Mouse (Mus musculus) forebrain, embryonic 15.5 days (tissue): ENCODE measurements around the gene Zfp446. TPM values are rescaled to one million over a fixed set of nuclear protein-coding genes. Genes with fewer than 3 reads are reported as not detected.
A peak's percentile ranks its signal among the peaks of the same experiment; 100 is the strongest.

Source experiments
- ATAC-seq: fragments of 200-750 bp; cut with Nextera tagmentation; replicated peaks from 2 replicates; pipeline ENCODE4 v1.8.0; 2017; ENCODE audit warnings: mild to moderate bottlenecking, moderate TSS enrichment, moderate library complexity
- H3K27ac ChIP-seq: fragments of 300-500 bp; sonication (generic); replicated peaks from 2 replicates; pipeline ENCODE4 v1.5.1; 2015; ENCODE audit warnings: mild to moderate bottlenecking, inconsistent platforms
- H3K27me3 ChIP-seq: fragments of 300-500 bp; sonication (generic); 2 replicates; pipeline ENCODE4 v1.6.1; 2015; ENCODE audit warnings: inconsistent platforms
- H3K36me3 ChIP-seq: fragments of 300-500 bp; sonication (generic); 2 replicates; pipeline ENCODE4 v1.6.1; 2015; ENCODE audit warnings: mild to moderate bottlenecking, inconsistent platforms
- H3K4me1 ChIP-seq: fragments of 300-500 bp; sonication (generic); 2 replicates; pipeline ENCODE4 v1.6.1; 2015; ENCODE audit warnings: inconsistent platforms
- H3K4me2 ChIP-seq: fragments of 300-500 bp; sonication (generic); replicated peaks from 2 replicates; pipeline ENCODE4 v1.6.1; 2015; ENCODE audit warnings: mild to moderate bottlenecking, inconsistent platforms
- H3K4me3 ChIP-seq: fragments of 300-500 bp; sonication (generic); 2 replicates; pipeline ENCODE4 v1.5.1; 2015; ENCODE audit warnings: mild to moderate bottlenecking, inconsistent platforms
- H3K9ac ChIP-seq: fragments of 300-500 bp; sonication (generic); replicated peaks from 2 replicates; pipeline ENCODE4 v1.6.1; 2015; ENCODE audit warnings: mild to moderate bottlenecking, inconsistent platforms
- H3K9me3 ChIP-seq: fragments of 300-500 bp; sonication (generic); 2 replicates; pipeline ENCODE4 v1.6.1; 2016; ENCODE audit warnings: inconsistent platforms
- whole genome bisulfite sequencing: fragments of 180-500 bp; shearing (Covaris S2); methylation state at CpG from one replicate; pipeline ENCODE4 v1.1.7; 2015; ENCODE audit warnings: mixed read lengths; 5-methylcytosine and 5-hydroxymethylcytosine counted together
- polyA plus RNA-seq: library from polyadenylated mRNA; unstranded; fragments of >200 nt; fragmentation: Nextera tagmentation; extraction: Ambion mirVana; gene quantifications from 2 replicates; pipeline ENCODE4 v1.2.1, GENCODE M21; 2015

Gene Zfp446
- polyA plus RNA-seq, 1 experiment from 2014 or later: 11.7 TPM

DNA sequence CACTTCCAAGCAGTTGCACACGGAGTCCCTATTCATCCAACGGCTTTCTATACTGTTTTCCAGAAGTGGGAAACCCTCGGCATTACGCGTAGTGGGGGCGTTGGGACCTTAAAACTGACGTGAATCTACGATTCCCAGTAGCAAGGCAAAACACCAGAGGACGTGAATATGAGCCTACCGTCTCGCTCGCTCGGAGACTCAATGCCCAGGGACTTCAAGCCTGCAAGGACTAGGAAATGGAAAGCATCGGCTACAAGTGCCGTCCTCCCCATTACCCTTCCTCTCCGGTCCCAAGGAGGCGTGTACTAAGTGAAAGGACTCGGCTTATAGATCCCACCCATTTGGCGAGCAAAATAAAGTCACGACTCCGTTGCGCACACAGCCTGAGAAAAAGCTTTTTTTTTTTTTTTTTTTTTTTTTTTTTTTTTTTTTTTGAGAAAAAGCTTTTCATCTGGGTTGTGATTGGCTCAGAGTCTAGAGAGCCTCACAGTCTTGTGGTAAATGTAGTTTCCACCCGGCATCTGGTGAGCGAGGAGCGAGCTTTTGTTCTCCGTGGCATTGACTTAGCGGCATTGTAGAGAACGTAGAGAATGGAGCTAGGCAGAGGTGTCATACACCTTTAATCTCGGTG is 16.0 kb upstream of the Zfp446 start:
- Histone ChIP-seq H3K9ac (peak overlapping the region; percentile 56), H3K4me3 (peak overlapping the region; percentile 47), H3K36me3 (no peaks in the 10 kb centered on the region), H3K27ac (peak overlapping the region; percentile 89), H3K27me3 (no peaks in the 10 kb centered on the region), H3K4me1 (peaks cover 14% of the 10 kb centered on the region), H3K9me3 (no peaks in the 10 kb centered on the region), H3K4me2 (peak overlapping the region; percentile 53)
- peak; percentile 76 for ATAC-seq
- 1% methylated on average over 29 of the region's 29 CpGs for WGBS

DNA sequence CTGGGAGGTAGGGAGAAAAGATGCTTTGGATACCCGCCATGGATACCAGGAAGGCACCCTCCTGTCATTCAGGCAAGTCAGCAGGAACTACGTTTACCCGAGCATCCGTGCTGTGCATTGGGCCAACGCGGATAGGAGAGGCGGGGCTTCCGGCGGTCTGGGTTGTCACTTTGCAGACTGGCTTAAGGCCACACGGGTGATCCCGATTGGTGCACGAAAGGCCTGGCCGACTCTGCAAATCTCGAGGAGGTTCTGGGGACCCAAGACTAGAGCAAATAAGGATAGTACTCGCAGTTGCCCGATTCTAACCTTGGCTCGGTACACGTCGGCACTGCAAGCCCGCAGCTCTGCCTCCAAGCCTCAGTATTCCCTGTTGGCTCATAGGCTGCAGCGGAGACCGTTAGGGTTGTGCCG is 12.0 kb upstream of the Zfp446 start, which contains the start of gene Zfp324:
TSS of gene Zfp324 (plus strand) at position 161 of the 414 bp plus-strand sequence.
- peak within 1 kb of the TSS; percentile 91 for H3K27ac ChIP-seq
- peak; percentile 94 for ATAC-seq
- H3K27me3 ChIP-seq: no peaks in the 10 kb centered on the region
- peak within 1 kb of the TSS; percentile 49 for H3K4me3 ChIP-seq
- peaks cover 20% of the 10 kb centered on the region for H3K36me3 ChIP-seq
- H3K4me2 ChIP-seq: peak within 1 kb of the TSS; percentile 80
- no peaks in the 10 kb centered on the region for H3K9me3 ChIP-seq
- WGBS: 0% methylated on average over 23 of the region's 23 CpGs
- H3K4me1 ChIP-seq: peaks cover 25% of the 10 kb centered on the region
- peak within 1 kb of the TSS; percentile 63 for H3K9ac ChIP-seq

- ATAC-seq: peak; percentile 48
- H3K9ac ChIP-seq: peak overlapping the region; percentile 63
Measured at GRCm38 (mm10) chr7:12966104-12966845, 11.4 kb upstream of the Zfp446 start.

GRCm38 (mm10) chr7:12970906-12971305 is 6.7 kb upstream of the Zfp446 start:
- no peak overlapping the region for H3K9ac ChIP-seq
- no peaks in the 10 kb centered on the region for H3K9me3 ChIP-seq
- no peak for ATAC-seq
- H3K4me3 ChIP-seq: no peak overlapping the region
- H3K4me1 ChIP-seq: peaks cover 16% of the 10 kb centered on the region
- H3K27me3 ChIP-seq: no peaks in the 10 kb centered on the region
- WGBS: 94% methylated on average over 25 of the region's 25 CpGs
- H3K27ac ChIP-seq: no peak overlapping the region
- peaks cover 45% of the 10 kb centered on the region for H3K36me3 ChIP-seq
- no peak overlapping the region for H3K4me2 ChIP-seq

More at GRCm38 (mm10) chr7:12966104-12966845, 11.4 kb upstream of the Zfp446 start:
- H3K9me3 ChIP-seq: no peaks in the 10 kb centered on the region
- H3K27ac ChIP-seq: peak overlapping the region; percentile 91
- under 1% methylated on average over 29 of the region's 29 CpGs for WGBS
- no peaks in the 10 kb centered on the region for H3K27me3 ChIP-seq
- H3K4me2 ChIP-seq: peak overlapping the region; percentile 80
- peaks cover 25% of the 10 kb centered on the region for H3K4me1 ChIP-seq
- peaks cover 26% of the 10 kb centered on the region for H3K36me3 ChIP-seq
- peak overlapping the region; percentile 49 for H3K4me3 ChIP-seq

- Histone ChIP-seq H3K4me3 (peak overlapping the region; percentile 54), H3K36me3 (peaks cover 5% of the 10 kb centered on the region; the same call in 1 of the 2 replicates), H3K27me3 (no peaks in the 10 kb centered on the region), H3K4me2 (peak overlapping the region; percentile 56), H3K9ac (peak overlapping the region; percentile 57; the same call in 1 of the 2 replicates), H3K27ac (peak overlapping the region; percentile 93; the same call in 1 of the 2 replicates), H3K9me3 (no peaks in the 10 kb centered on the region), H3K4me1 (peaks cover 17% of the 10 kb centered on the region)
- ATAC-seq: no peak
- WGBS: 91% methylated on average over 18 of the region's 18 CpGs
Measured at GRCm38 (mm10) chr7:12978931-12979722, 1.5 kb downstream of the Zfp446 start.

GRCm38 (mm10) chr7:12979776-12980175 is 2.1 kb downstream of the Zfp446 start:
- Histone ChIP-seq H3K4me2 (no peak overlapping the region), H3K9me3 (no peaks in the 10 kb centered on the region), H3K27ac (no peak overlapping the region), H3K36me3 (peaks cover 5% of the 10 kb centered on the region; the same call in 1 of the 2 replicates), H3K27me3 (no peaks in the 10 kb centered on the region), H3K4me1 (peaks cover 17% of the 10 kb centered on the region), H3K9ac (no peak overlapping the region), H3K4me3 (no peak overlapping the region)
- WGBS: 84% methylated on average over 6 of the region's 6 CpGs
- no peak for ATAC-seq

DNA sequence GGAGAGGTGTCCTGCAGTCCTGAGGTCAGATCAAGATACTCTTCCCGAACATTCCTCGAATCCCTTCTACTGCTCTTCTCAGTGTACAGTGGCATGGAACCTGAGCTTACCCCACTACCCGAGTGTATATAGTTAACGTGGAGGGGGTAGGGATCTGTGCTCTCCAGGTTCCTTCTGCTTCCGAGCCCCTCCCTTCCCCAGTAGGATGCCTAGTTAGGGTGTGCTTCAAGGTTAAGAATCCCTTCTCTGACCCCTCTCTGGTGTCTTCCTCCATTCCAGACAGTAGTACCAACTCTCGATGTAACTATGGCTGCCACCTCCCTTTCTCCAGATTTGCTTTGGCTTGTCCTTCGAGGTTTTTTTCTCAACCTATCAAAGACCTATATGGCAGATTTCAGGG is 2.6 kb downstream of the Zfp446 start:
- ATAC-seq: no peak
- H3K9ac ChIP-seq: no peak overlapping the region
- no peaks in the 10 kb centered on the region for H3K27me3 ChIP-seq
- H3K27ac ChIP-seq: no peak overlapping the region
- peaks cover 5% of the 10 kb centered on the region; the same call in 1 of the 2 replicates for H3K36me3 ChIP-seq
- peaks cover 17% of the 10 kb centered on the region for H3K4me1 ChIP-seq
- H3K4me3 ChIP-seq: no peak overlapping the region
- 85% methylated on average over 7 of the region's 7 CpGs for whole genome bisulfite sequencing
- H3K9me3 ChIP-seq: no peaks in the 10 kb centered on the region
- no peak overlapping the region for H3K4me2 ChIP-seq

- ATAC-seq: no peak
- no peaks in the 10 kb centered on the region for H3K27me3 ChIP-seq
- H3K9ac ChIP-seq: no peak overlapping the region
- WGBS: 86% methylated on average over 1 of the region's 1 CpGs
- no peak overlapping the region for H3K4me2 ChIP-seq
- H3K4me3 ChIP-seq: no peak overlapping the region
- no peaks in the 10 kb centered on the region for H3K4me1 ChIP-seq
- H3K9me3 ChIP-seq: no peaks in the 10 kb centered on the region
- no peak overlapping the region for H3K27ac ChIP-seq
- peaks cover 5% of the 10 kb centered on the region; the same call in 1 of the 2 replicates for H3K36me3 ChIP-seq
Measured at GRCm38 (mm10) chr7:12985724-12986123, 8.1 kb downstream of the Zfp446 start.

GRCm38 (mm10) chr7:12986906-12987305 is 9.3 kb downstream of the Zfp446 start:
- no peak overlapping the region for H3K4me3 ChIP-seq
- no peak for ATAC-seq
- H3K36me3 ChIP-seq: peaks cover 5% of the 10 kb centered on the region; the same call in 1 of the 2 replicates
- 87% methylated on average over 8 of the region's 8 CpGs for WGBS
- no peak overlapping the region for H3K27ac ChIP-seq
- H3K4me2 ChIP-seq: no peak overlapping the region
- no peak overlapping the region for H3K9ac ChIP-seq
- H3K27me3 ChIP-seq: no peaks in the 10 kb centered on the region
- no peaks in the 10 kb centered on the region for H3K4me1 ChIP-seq
- no peaks in the 10 kb centered on the region for H3K9me3 ChIP-seq

- Histone ChIP-seq H3K4me2 (no peak overlapping the region), H3K9me3 (no peaks in the 10 kb centered on the region), H3K4me3 (no peak overlapping the region), H3K27ac (no peak overlapping the region), H3K27me3 (no peaks in the 10 kb centered on the region), H3K36me3 (peaks cover 2% of the 10 kb centered on the region; the same call in 1 of the 2 replicates), H3K9ac (no peak overlapping the region), H3K4me1 (no peaks in the 10 kb centered on the region)
- no peak for ATAC-seq
- 86% methylated on average over 8 of the region's 8 CpGs for WGBS
Measured at GRCm38 (mm10) chr7:12987409-12988189, 10.0 kb downstream of the Zfp446 start.

GRCm38 (mm10) chr7:12992222-12992621 is 14.6 kb downstream of the Zfp446 start:
- WGBS: 12% methylated on average over 3 of the region's 3 CpGs

More at GRCm38 (mm10) chr7:12992222-12992621, 14.6 kb downstream of the Zfp446 start:
- Histone ChIP-seq H3K36me3 (no peaks in the 10 kb centered on the region), H3K4me1 (no peaks in the 10 kb centered on the region), H3K4me3 (no peak overlapping the region), H3K27ac (no peak overlapping the region), H3K9me3 (no peaks in the 10 kb centered on the region), H3K27me3 (no peaks in the 10 kb centered on the region), H3K4me2 (no peak overlapping the region), H3K9ac (no peak overlapping the region)
- no peak for ATAC-seq
